Mouse (Mus musculus) heart, postnatal 0 days (tissue): ENCODE results near the gene Zfp710.

ENCODE experiments used
- CTCF ChIP-seq: IDR thresholded peaks from 2 replicates; pipeline ENCODE4 v1.5.1; 2016; ENCODE audit warnings: antibody characterized with exemption, control low read depth, low read depth
- EP300 ChIP-seq: IDR thresholded peaks from 2 replicates; pipeline ENCODE4 v1.6.1; 2016; ENCODE audit warnings: antibody characterized with exemption, low read depth

DNA sequence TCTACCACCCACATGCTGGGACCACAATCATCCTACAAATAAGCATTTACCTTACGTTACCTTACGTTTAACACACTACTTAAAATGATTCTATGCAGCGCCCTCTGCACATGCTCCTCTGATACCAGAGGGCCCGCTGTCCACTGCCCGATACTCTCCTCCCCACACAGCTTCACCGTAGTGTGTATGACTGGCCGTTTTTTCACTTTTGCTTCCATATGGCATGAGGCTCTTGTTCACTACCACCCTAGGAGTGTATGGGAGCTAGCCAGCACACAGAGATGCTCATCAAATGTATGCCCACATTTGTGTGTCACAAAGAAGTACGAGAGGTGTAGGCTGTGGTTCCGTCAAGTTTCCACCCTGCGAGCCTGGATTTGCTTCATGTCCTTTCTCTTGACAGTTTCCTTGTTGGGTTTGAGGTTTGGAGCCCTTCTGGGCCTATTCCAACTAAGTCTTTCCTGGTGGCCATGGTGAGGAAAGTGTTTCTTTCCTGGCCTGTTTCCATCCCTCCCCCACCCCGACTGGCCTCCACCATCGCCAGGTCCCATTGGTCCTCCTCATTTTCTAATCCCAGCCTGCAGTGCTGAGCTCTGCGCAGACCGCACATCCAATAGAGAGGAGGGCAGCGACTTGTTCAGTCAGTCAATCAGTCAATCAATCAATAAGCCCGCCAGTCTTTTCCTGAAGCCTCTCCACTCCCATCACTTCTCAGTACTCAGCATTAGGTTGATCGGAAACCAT is 37.6 kb downstream of the Zfp710 start:
- no peak for TF ChIP-seq CTCF
- no peak for TF ChIP-seq EP300
